Mouse (Mus musculus) MEL (cell line): Measurements from ENCODE around the gene Cercam. TPM values are rescaled to one million over a fixed set of nuclear protein-coding genes. Genes with fewer than 3 reads are reported as not detected.

Source experiments
- DNase-seq: peaks from one replicate; pipeline ENCODE4 v3.0.0; 2011; ENCODE audit warnings: low read depth, low spot score
- H3K27ac ChIP-seq: 2 replicates; pipeline ENCODE4 v1.5.1; 2012; ENCODE audit warnings: low read depth, mild to moderate bottlenecking, control low read depth, low read length, moderate library complexity; ENCODE audit not compliant: control insufficient read depth
- H3K27me3 ChIP-seq, 2 experiments: fragments of 150-350 bp in 1 of 2; sonication (generic) in 1 of 2; 2 replicates each; pipeline ENCODE4 v1.6.1; 2012; ENCODE audit warnings: low read length in 2 of 2, mild to moderate bottlenecking in 2 of 2, improper control_type of control experiment in 1 of 2, moderate library complexity in 1 of 2; ENCODE audit not compliant: insufficient read depth in 2 of 2, control insufficient read depth in 1 of 2
- H3K36me3 ChIP-seq, 2 experiments: 2 replicates each; pipeline ENCODE4 v1.6.1; 2012 to 2014; ENCODE audit warnings: low read length in 2 of 2, improper control_type of control experiment in 1 of 2, inconsistent platforms in 1 of 2, mild to moderate bottlenecking in 1 of 2; ENCODE audit not compliant: insufficient read depth in 2 of 2, control insufficient read depth in 1 of 2
- H3K4me1 ChIP-seq, 2 experiments: fragments of 150-350 bp in 1 of 2; sonication (generic) in 1 of 2; 2 replicates each; pipeline ENCODE4 v1.6.1; 2012; ENCODE audit warnings: low read length in 2 of 2, improper control_type of control experiment in 1 of 2, mild to moderate bottlenecking in 1 of 2; ENCODE audit not compliant: insufficient read depth in 2 of 2, control insufficient read depth in 1 of 2
- H3K4me3 ChIP-seq, 2 experiments: fragments of 150-350 bp in 1 of 2; sonication (generic) in 1 of 2; 2 replicates each; pipeline ENCODE4 v1.5.1; 2012; ENCODE audit warnings: low read depth in 2 of 2, low read length in 2 of 2, mild to moderate bottlenecking in 2 of 2, moderate library complexity in 2 of 2, control low read depth in 1 of 2, improper control_type of control experiment in 1 of 2; ENCODE audit not compliant: control insufficient read depth in 1 of 2, insufficient read depth in 1 of 2
- H3K79me2 ChIP-seq: 2 replicates; pipeline ENCODE4 v1.6.1; 2012; ENCODE audit warnings: mild to moderate bottlenecking, low read length, moderate library complexity; ENCODE audit not compliant: control insufficient read depth, poor library complexity, insufficient read depth
- H3K9ac ChIP-seq: 2 replicates; pipeline ENCODE4 v1.6.1; 2012; ENCODE audit warnings: low read depth, mild to moderate bottlenecking, control low read depth, low read length, moderate library complexity; ENCODE audit not compliant: control insufficient read depth, poor library complexity, severe bottlenecking
- H3K9me3 ChIP-seq: fragments of 150-350 bp; sonication (generic); replicated peaks from 2 replicates; pipeline ENCODE4 v1.6.1; 2012; ENCODE audit warnings: mild to moderate bottlenecking, low read length, improper control_type of control experiment, moderate library complexity; ENCODE audit not compliant: insufficient read depth
- CHD2 ChIP-seq: IDR thresholded peaks from 2 replicates; pipeline ENCODE4 v1.6.1; 2011; ENCODE audit warnings: low read length, improper control_type of control experiment
- ETS1 ChIP-seq: IDR thresholded peaks from 2 replicates; pipeline ENCODE4 v1.6.1; 2012; ENCODE audit warnings: low read depth, mild to moderate bottlenecking, inconsistent platforms, low read length, improper control_type of control experiment, moderate library complexity
- GABPA ChIP-seq: IDR thresholded peaks from 2 replicates; pipeline ENCODE4 v1.6.1; 2012; ENCODE audit warnings: low read depth, mild to moderate bottlenecking, inconsistent platforms, low read length, improper control_type of control experiment, moderate library complexity
- GATA1 ChIP-seq: IDR thresholded peaks from 2 replicates; pipeline ENCODE4 v1.6.1; 2011; ENCODE audit warnings: low read depth, low read length, improper control_type of control experiment
- HCFC1 ChIP-seq: IDR thresholded peaks from 2 replicates; pipeline ENCODE4 v1.6.1; 2012; ENCODE audit warnings: low read depth, mild to moderate bottlenecking, inconsistent platforms, low read length, improper control_type of control experiment, moderate library complexity
- JUND ChIP-seq: IDR thresholded peaks from 2 replicates; pipeline ENCODE4 v1.6.1; 2011; ENCODE audit warnings: low read depth, mild to moderate bottlenecking, improper control_type of control experiment, low read length
- KAT2A ChIP-seq: conservative IDR thresholded peaks from 2 replicates; pipeline ENCODE4 v1.6.1; 2012; ENCODE audit warnings: low read depth, low read length, improper control_type of control experiment, inconsistent platforms
- MAX ChIP-seq: IDR thresholded peaks from 2 replicates; pipeline ENCODE4 v1.6.1; 2011; ENCODE audit warnings: low read length, improper control_type of control experiment
- MEF2A ChIP-seq: IDR thresholded peaks from 2 replicates; pipeline ENCODE4 v1.6.1; 2014; ENCODE audit warnings: low read depth, mild to moderate bottlenecking, inconsistent platforms, low read length, improper control_type of control experiment; ENCODE audit not compliant: poor library complexity, insufficient replicate concordance, severe bottlenecking; ENCODE audit errors: extremely low read depth
- MXI1 ChIP-seq: IDR thresholded peaks from 2 replicates; pipeline ENCODE4 v1.6.1; 2011; ENCODE audit warnings: mild to moderate bottlenecking, low read depth, low read length, improper control_type of control experiment
- MYC ChIP-seq: IDR thresholded peaks from 2 replicates; pipeline ENCODE4 v1.6.1; 2011; ENCODE audit warnings: low read depth, mild to moderate bottlenecking, low read length, improper control_type of control experiment, moderate library complexity
- NRF1 ChIP-seq: IDR thresholded peaks from 2 replicates; pipeline ENCODE4 v1.6.1; 2014; ENCODE audit warnings: low read depth, mild to moderate bottlenecking, inconsistent platforms, low read length, improper control_type of control experiment, moderate library complexity; ENCODE audit not compliant: poor library complexity, insufficient read depth, severe bottlenecking
- POLR2A ChIP-seq, 2 experiments: IDR thresholded peaks; 2 replicates each; pipeline ENCODE4 v1.6.1; 2011 to 2012; ENCODE audit warnings: low read length in 2 of 2, mild to moderate bottlenecking in 2 of 2, control low read depth in 1 of 2, improper control_type of control experiment in 1 of 2, low read depth in 1 of 2, moderate library complexity in 1 of 2; ENCODE audit not compliant: control insufficient read depth in 1 of 2, insufficient read depth in 1 of 2, poor library complexity in 1 of 2
- RAD21 ChIP-seq: IDR thresholded peaks from 2 replicates; pipeline ENCODE4 v1.6.1; 2011; ENCODE audit warnings: mild to moderate bottlenecking, low read depth, low read length, improper control_type of control experiment
- RCOR1 ChIP-seq: IDR thresholded peaks from 2 replicates; pipeline ENCODE4 v1.6.1; 2012; ENCODE audit warnings: low read depth, mild to moderate bottlenecking, inconsistent platforms, low read length, improper control_type of control experiment
- TBP ChIP-seq: IDR thresholded peaks from 2 replicates; pipeline ENCODE4 v1.8.0; 2011; ENCODE audit warnings: low read depth, low read length, improper control_type of control experiment
- USF1 ChIP-seq: IDR thresholded peaks from 2 replicates; pipeline ENCODE4 v1.6.1; 2014; ENCODE audit warnings: low read depth, mild to moderate bottlenecking, inconsistent platforms, low read length, improper control_type of control experiment, moderate library complexity
- USF2 ChIP-seq, 2 experiments: IDR thresholded peaks; 2 replicates each; pipeline ENCODE4 v1.6.1; 2011 to 2012; ENCODE audit warnings: improper control_type of control experiment in 2 of 2, low read length in 2 of 2, borderline replicate concordance in 1 of 2, inconsistent platforms in 1 of 2, low read depth in 1 of 2, mild to moderate bottlenecking in 1 of 2; ENCODE audit not compliant: insufficient read depth in 1 of 2
- ZKSCAN1 ChIP-seq: IDR thresholded peaks from 2 replicates; pipeline ENCODE4 v1.6.1; 2012; ENCODE audit warnings: low read depth, mild to moderate bottlenecking, inconsistent platforms, low read length, improper control_type of control experiment, moderate library complexity
- ZMIZ1 ChIP-seq: IDR thresholded peaks from 2 replicates; pipeline ENCODE4 v1.6.1; 2012; ENCODE audit warnings: low read depth, mild to moderate bottlenecking, inconsistent platforms, low read length, improper control_type of control experiment, moderate library complexity
- polyA plus RNA-seq, 2 experiments: library from polyadenylated mRNA; stranded (reverse) in 1 of 2; unstranded in 1 of 2; fragments of >175 nt in 1 of 2; fragments of >200 nt in 1 of 2; gene quantifications; 2 replicates each; pipeline versions ENCODE4 v1.2.1 to v1.2.4; 2012; ENCODE audit warnings: low replicate concordance in 2 of 2, low read depth in 1 of 2; ENCODE audit not compliant: insufficient read length in 2 of 2, insufficient read depth in 1 of 2, missing spikeins in 1 of 2
- total RNA-seq: library from RNA; depleted of rRNA; stranded (reverse); fragments of 300-350 nt; gene quantifications from 2 replicates; pipeline ENCODE4 v1.2.3, GENCODE M21; 2012

Gene Cercam
- total and polyA plus RNA-seq, 3 experiments, result 8.8 to 23.4 TPM; not detected in 1

- Histone ChIP-seq H3K9ac (no peak overlapping the region), H3K4me3 (no peak overlapping the region), H3K27ac (no peak overlapping the region), H3K4me1 (peaks cover 0 to 5% of the 10 kb centered on the region in 2 experiments; a peak in 1 of 4 replicates), H3K27me3 (no peaks in the 10 kb centered on the region), H3K36me3 (no peaks in the 10 kb centered on the region), H3K79me2 (no peaks in the 10 kb centered on the region; the same call in 1 of the 2 replicates), H3K9me3 (no peaks in the 10 kb centered on the region)
- TF ChIP-seq ETS1 (no peak), RAD21 (no peak), USF2 (IDR thresholded peaks at IDR 0.05; ENCODE audit: borderline replicate concordance in 1 of 2, insufficient read depth in 1 of 2, low read depth in 1 of 2, low read length in 2 of 2) (no peak), ZKSCAN1 (no peak), POLR2A (IDR thresholded peaks at IDR 0.05; ENCODE audit: control insufficient read depth in 1 of 2, insufficient read depth in 1 of 2, low read depth in 1 of 2, low read length in 2 of 2, poor library complexity in 1 of 2) (no peak), NRF1 (no peak), MAX (no peak), MYC (no peak)
- DNase-seq, result no peak
Observed at GRCm38 (mm10) chr2:29872581-29873295, 3.8 kb downstream of the Cercam start.

- TF ChIP-seq USF1, result peak; percentile 46; the same call in 1 of the 2 replicates
- TF ChIP-seq RAD21, result no peak
- Histone ChIP-seq H3K9ac (no peak overlapping the region), H3K27me3 (no peaks in the 10 kb centered on the region), H3K79me2 (no peaks in the 10 kb centered on the region; the same call in 1 of the 2 replicates), H3K27ac (no peak overlapping the region), H3K9me3 (no peaks in the 10 kb centered on the region), H3K36me3 (no peaks in the 10 kb centered on the region), H3K4me1 (peaks cover 0 to 5% of the 10 kb centered on the region in 2 experiments; a peak in 1 of 4 replicates), H3K4me3 (no peak overlapping the region)
- no peak for DNase-seq
Observed at GRCm38 (mm10) chr2:29873801-29874200, 4.8 kb downstream of the Cercam start.

GRCm38 (mm10) chr2:29878061-29878460 lies 9.1 kb downstream of the Cercam start:
- Histone ChIP-seq H3K9me3 (no peaks in the 10 kb centered on the region), H3K27me3 (no peaks in the 10 kb centered on the region), H3K36me3 (no peaks in the 10 kb centered on the region), H3K9ac (no peak overlapping the region), H3K4me1 (no peaks in the 10 kb centered on the region), H3K79me2 (no peaks in the 10 kb centered on the region), H3K4me3 (no peak overlapping the region), H3K27ac (no peak overlapping the region)
- DNase-seq, result no peak
- TF ChIP-seq USF2 (IDR thresholded peaks at IDR 0.05; ENCODE audit: borderline replicate concordance in 1 of 2, insufficient read depth in 1 of 2, low read depth in 1 of 2, low read length in 2 of 2), result no peak
- no peak for TF ChIP-seq RCOR1
- TF ChIP-seq ETS1, result no peak
- TF ChIP-seq GABPA, result no peak
- no peak for TF ChIP-seq POLR2A (IDR thresholded peaks at IDR 0.05; ENCODE audit: control insufficient read depth in 1 of 2, insufficient read depth in 1 of 2, low read depth in 1 of 2, low read length in 2 of 2, poor library complexity in 1 of 2)
- no peak for TF ChIP-seq KAT2A
- TF ChIP-seq MXI1, result no peak
- no peak for TF ChIP-seq JUND
- TF ChIP-seq MEF2A, result no peak
- TF ChIP-seq ZKSCAN1, result no peak
- TF ChIP-seq GATA1, result no peak
- no peak for TF ChIP-seq TBP
- no peak for TF ChIP-seq ZMIZ1
- no peak for TF ChIP-seq HCFC1
- no peak for TF ChIP-seq CHD2
